Mouse (Mus musculus) layer of hippocampus, adult 9-10 months (tissue): ENCODE data around the gene Olfr402.
"Not testable (repeated sequence)": the region's sequence is repeated elsewhere in the genome, so short reads cannot be mapped to it uniquely, and the experiment has no call there.

ENCODE experiments used
- DNase-seq: peaks from one replicate; pipeline ENCODE4 v3.0.0; 2022; ENCODE audit warnings: low spot score

Olfr402 gene

GRCm38 (mm10) chr11:74153229-74153628 is at the start of gene Olfr402:
TSS of gene Olfr402 (plus strand) at chr11:74153529.
- no peak for DNase-seq

DNA sequence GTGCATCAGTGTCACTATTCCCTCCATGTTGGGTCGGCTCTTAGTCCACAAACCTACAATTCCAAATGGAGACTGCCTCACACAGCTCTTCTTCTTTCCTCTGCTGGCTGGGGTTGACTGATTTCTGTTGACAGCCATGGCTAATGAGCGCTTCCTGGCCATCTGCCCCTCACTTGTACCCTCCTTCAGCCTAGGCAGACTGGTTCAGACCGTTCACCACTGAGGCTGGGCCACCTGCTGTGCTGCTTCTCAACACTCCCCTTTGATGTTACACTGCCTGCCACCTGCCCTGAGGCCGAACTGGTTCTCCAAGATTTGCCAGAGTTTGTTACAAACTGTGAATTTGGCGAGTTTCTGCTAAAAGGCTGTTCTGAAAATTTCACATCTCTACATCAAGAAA is 48.3 kb upstream of the Olfr402 start:
- no peak for DNase-seq

- DNase-seq, result no peak
These were observed 39.9 kb upstream of the Olfr402 start, which contains the start of gene Olfr401 for GRCm38 (mm10) chr11:74113412-74113811. TSS of gene Olfr401 (plus strand) at chr11:74113712.

DNA sequence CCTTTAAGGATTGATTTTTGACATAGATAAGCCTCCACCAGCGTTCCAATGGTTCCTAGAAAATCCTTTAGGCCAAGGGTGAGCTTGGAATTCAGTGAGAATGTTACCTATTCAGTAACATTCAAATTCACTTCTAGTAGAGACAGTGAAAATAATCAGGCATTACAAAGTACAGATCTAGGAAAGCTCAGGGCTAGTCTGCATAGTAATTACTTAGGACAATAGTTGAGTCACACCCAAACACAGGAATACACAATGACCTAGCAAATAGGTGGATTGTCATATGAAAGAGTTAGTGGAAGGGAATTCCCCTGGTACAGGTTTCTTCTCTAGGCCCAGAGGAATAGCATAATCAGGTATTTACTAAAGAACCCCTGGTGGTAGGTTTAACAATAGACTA is 13.3 kb upstream of the Olfr402 start:
- not testable (repeated sequence) for DNase-seq

- no peak for DNase-seq
These were observed 7.5 kb upstream of the Olfr402 start for GRCm38 (mm10) chr11:74145866-74146265.

DNA sequence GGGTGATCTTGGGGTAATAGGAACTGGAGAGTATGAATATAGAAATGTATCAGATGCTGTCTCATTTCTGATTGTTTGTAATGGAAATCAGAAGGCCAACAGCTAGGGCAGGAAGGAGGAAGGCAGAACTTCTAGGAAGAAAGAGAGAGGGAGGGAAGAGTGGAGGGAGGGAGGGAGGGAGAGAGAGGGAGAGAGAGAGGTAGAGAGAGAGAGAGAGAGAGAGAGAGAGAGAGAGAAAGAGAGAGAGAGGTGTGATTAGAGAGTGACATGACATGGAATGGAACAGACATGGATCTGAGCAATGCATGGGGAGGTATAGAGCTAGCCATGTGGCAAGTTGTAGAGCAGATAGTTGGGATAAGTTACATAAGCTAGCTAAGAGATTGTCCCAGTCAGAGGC is 15.4 kb downstream of the Olfr402 start:
- no peak for DNase-seq

DNA sequence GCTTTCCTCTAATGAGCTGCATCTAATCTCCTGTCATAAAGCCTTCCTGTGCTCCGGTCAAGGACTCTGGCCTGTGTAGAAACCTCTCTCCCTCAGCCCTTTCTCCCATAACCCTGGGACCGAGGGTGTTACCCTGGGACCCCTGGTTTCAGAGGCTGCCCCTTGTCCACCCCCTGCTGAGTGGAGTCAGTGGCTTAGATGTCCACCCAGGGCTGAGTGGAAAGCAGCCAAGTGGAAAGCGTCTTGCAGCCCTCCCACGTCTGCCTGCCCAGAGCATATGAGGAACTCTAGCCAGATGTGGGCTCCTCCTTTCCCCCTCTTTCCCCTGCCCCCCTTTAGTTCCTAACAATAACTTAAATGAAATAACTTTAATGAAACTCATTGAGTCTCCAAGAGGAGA is 29.8 kb downstream of the Olfr402 start:
- no peak for DNase-seq

- DNase-seq, result no peak
These were observed 30.4 kb downstream of the Olfr402 start for GRCm38 (mm10) chr11:74183745-74184144.

- no peak for DNase-seq
These were observed 32.6 kb downstream of the Olfr402 start, which contains the start of gene Olfr403 for GRCm38 (mm10) chr11:74185949-74186348. TSS of gene Olfr403 (plus strand) at chr11:74186249.
